Mouse (Mus musculus): Measurements from ENCODE around the gene Gna15.

- TF ChIP-seq CTCF (IDR thresholded peaks at IDR 0.05; ENCODE audit: extremely low read depth, insufficient read depth, low read length) (peak; percentile 76), POLR2A (IDR thresholded peaks at IDR 0.05; ENCODE audit: extremely low read depth, insufficient read depth, low read length) (no peak)
Measured at GRCm38 (mm10) chr10:81551597-81552102, 27.6 kb upstream of the Gna15 start.

Measured in cortical plate, adult 2 months (tissue).